Mouse (Mus musculus): ENCODE measurements around the gene Adamts2.

Gene Adamts2

GRCm38 (mm10) chr11:50850989-50851601 lies 249.2 kb downstream of the Adamts2 start:
- no peak for DNase-seq
